Mouse (Mus musculus) right cerebral cortex, postnatal 14 days (tissue): ENCODE measurements around the gene Ssbp1.

Source experiments
- DNase-seq: peaks from one replicate; pipeline ENCODE4 v3.0.0; 2022

The Ssbp1 gene

GRCm38 (mm10) chr6:40471720-40472010 lies 513 bp downstream of the Ssbp1 start:
- no peak for DNase-seq

- DNase-seq = no peak
Observed at GRCm38 (mm10) chr6:40476132-40476531, 5.0 kb downstream of the Ssbp1 start.

GRCm38 (mm10) chr6:40479705-40480104 lies 8.6 kb downstream of the Ssbp1 start:
- no peak for DNase-seq

GRCm38 (mm10) chr6:40482318-40482717 lies 11.2 kb downstream of the Ssbp1 start:
- DNase-seq = no peak

GRCm38 (mm10) chr6:40490933-40491332 lies 19.8 kb downstream of the Ssbp1 start, which contains the start of gene Tas2r137:
TSS of gene Tas2r137 (plus strand) at chr6:40491233.
- DNase-seq = no peak

GRCm38 (mm10) chr6:40493229-40493628 lies 22.1 kb downstream of the Ssbp1 start, which contains the start of gene Tas2r108:
TSS of gene Tas2r108 (plus strand) at chr6:40493529.
- no peak for DNase-seq

GRCm38 (mm10) chr6:40519408-40519807 lies 48.3 kb downstream of the Ssbp1 start, which contains the start of gene Prss37:
TSS of gene Prss37 (minus strand) at chr6:40519508.
- DNase-seq = no peak
